Mouse (Mus musculus): Measurements from ENCODE around the gene Ccl19. TPM values are rescaled to one million over a fixed set of nuclear protein-coding genes. Genes with fewer than 3 reads are reported as not detected.
"Not testable (repeated sequence)": the region's sequence is repeated elsewhere in the genome, so short reads cannot be mapped to it uniquely, and the experiment has no call there.

The Ccl19 gene
- total RNA-seq (2012; rRNA removed) (not detected in 2 replicates), total RNA-seq (2014; rRNA removed) (not detected in 2 replicates), polyA plus RNA-seq (2012; ENCODE audit: insufficient read length, low read depth) (not detected in 2 replicates)

DNA sequence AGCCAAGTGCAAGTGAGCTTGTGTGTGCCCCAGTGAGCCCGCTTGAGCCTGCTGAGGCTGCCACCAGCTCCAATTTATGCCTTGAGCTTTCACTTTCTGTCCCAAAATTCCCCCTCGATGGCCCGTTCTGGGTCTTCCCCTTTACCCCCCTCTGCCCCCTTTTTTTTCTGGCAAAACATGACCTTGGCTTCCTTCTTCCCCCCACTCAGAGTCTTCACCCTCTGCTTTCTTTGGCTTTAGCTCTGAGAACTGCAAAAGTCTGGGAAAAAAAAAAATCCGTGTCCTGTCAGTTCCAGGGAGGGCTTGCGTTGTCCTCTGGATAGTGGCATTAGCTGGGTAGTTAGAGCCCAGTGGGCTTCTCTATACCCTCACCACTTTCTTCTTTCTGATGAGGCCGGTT, at the start of gene Ccl19:
TSS of gene Ccl19 (minus strand) at position 101 of the 400 bp plus-strand sequence.
- H3K4me3 ChIP-seq (replicated peaks in 1 of 3; ENCODE audit: low read depth in 2 of 3, low read length in 2 of 3, poor library complexity in 1 of 3); DNase-seq (ENCODE audit: extremely low read depth); H3K79me2 ChIP-seq (replicated peaks; ENCODE audit: control insufficient read depth, extremely low read depth, insufficient read depth, poor library complexity, severe bottlenecking); H3K4me1 ChIP-seq (ENCODE audit: control insufficient read depth in 1 of 2, insufficient read depth in 2 of 2); H3K27ac ChIP-seq (ENCODE audit: insufficient read depth, low read depth); dilution Hi-C loops (cut with MboI; ENCODE audit: extremely low pct_ligation_motif_present, extremely low pct_unique_long_range_greater_than_20kb, low sequenced_read_pairs); in situ Hi-C loops (cut with MboI; ENCODE audit: low pct_ligation_motif_present, low pct_unique_long_range_greater_than_20kb, low sequenced_read_pairs); H3K36me3 ChIP-seq (replicated peaks in 1 of 2; ENCODE audit: control insufficient read depth in 1 of 2, insufficient read depth in 1 of 2, low read length in 1 of 2); H3K4me2 ChIP-seq (ENCODE audit: insufficient read depth, low read depth, poor library complexity, severe bottlenecking); H3K9ac ChIP-seq (ENCODE audit: insufficient read depth, low read depth); H3K27me3 ChIP-seq (replicated peaks); H3K9me3 ChIP-seq (replicated peaks; ENCODE audit: low read length): not testable (repeated sequence)

GRCm38 (mm10) chr4:42773893-42774292, 17.5 kb upstream of the Ccl19 start, which contains the start of gene Ccl21a:
Gene Ccl21a (minus strand): TSS chr4:42773993.
- dilution Hi-C loops (cut with MboI; ENCODE audit: extremely low pct_ligation_motif_present, extremely low pct_unique_long_range_greater_than_20kb, low sequenced_read_pairs); in situ Hi-C loops (cut with MboI; ENCODE audit: low pct_ligation_motif_present, low pct_unique_long_range_greater_than_20kb, low sequenced_read_pairs); H3K9me3 ChIP-seq (replicated peaks; ENCODE audit: low read length): not testable (repeated sequence)

GRCm38 (mm10) chr4:42735245-42735644, 21.1 kb downstream of the Ccl19 start, which contains the start of gene 4930578G10Rik:
Gene 4930578G10Rik (plus strand): TSS chr4:42735545.
- DNase-seq (ENCODE audit: extremely low read depth); H3K4me3 ChIP-seq (replicated peaks in 1 of 3; ENCODE audit: low read depth in 2 of 3, low read length in 2 of 3, poor library complexity in 1 of 3); H3K4me1 ChIP-seq (ENCODE audit: control insufficient read depth in 1 of 2, insufficient read depth in 2 of 2); H3K9ac ChIP-seq (ENCODE audit: insufficient read depth, low read depth); H3K36me3 ChIP-seq (replicated peaks in 1 of 2; ENCODE audit: control insufficient read depth in 1 of 2, insufficient read depth in 1 of 2, low read length in 1 of 2); H3K27ac ChIP-seq (ENCODE audit: insufficient read depth, low read depth); H3K27me3 ChIP-seq (replicated peaks); H3K9me3 ChIP-seq (replicated peaks; ENCODE audit: low read length); H3K79me2 ChIP-seq (replicated peaks; ENCODE audit: control insufficient read depth, extremely low read depth, insufficient read depth, poor library complexity, severe bottlenecking); in situ Hi-C loops (cut with MboI; ENCODE audit: low pct_ligation_motif_present, low pct_unique_long_range_greater_than_20kb, low sequenced_read_pairs); dilution Hi-C loops (cut with MboI; ENCODE audit: extremely low pct_ligation_motif_present, extremely low pct_unique_long_range_greater_than_20kb, low sequenced_read_pairs); H3K4me2 ChIP-seq (ENCODE audit: insufficient read depth, low read depth, poor library complexity, severe bottlenecking): not testable (repeated sequence)

More at GRCm38 (mm10) chr4:42773893-42774292, 17.5 kb upstream of the Ccl19 start, which contains the start of gene Ccl21a:
- DNase-seq (ENCODE audit: extremely low read depth); H3K27ac ChIP-seq (ENCODE audit: insufficient read depth, low read depth); H3K9ac ChIP-seq (ENCODE audit: insufficient read depth, low read depth); H3K79me2 ChIP-seq (replicated peaks; ENCODE audit: control insufficient read depth, extremely low read depth, insufficient read depth, poor library complexity, severe bottlenecking); H3K36me3 ChIP-seq (replicated peaks in 1 of 2; ENCODE audit: control insufficient read depth in 1 of 2, insufficient read depth in 1 of 2, low read length in 1 of 2); H3K4me3 ChIP-seq (replicated peaks in 1 of 3; ENCODE audit: low read depth in 2 of 3, low read length in 2 of 3, poor library complexity in 1 of 3); H3K27me3 ChIP-seq (replicated peaks); H3K4me1 ChIP-seq (ENCODE audit: control insufficient read depth in 1 of 2, insufficient read depth in 2 of 2); H3K4me2 ChIP-seq (ENCODE audit: insufficient read depth, low read depth, poor library complexity, severe bottlenecking): not testable (repeated sequence)

Other genes with a start within 250 kb of the Ccl19 start
- gene Fam205a2, start 228.4 kb downstream of the Ccl19 start, total RNA-seq (2012; rRNA removed): not detected in 2 replicates
- not detected in 2 replicates for gene Fam205a2, start 228.4 kb downstream of the Ccl19 start, total RNA-seq (2014; rRNA removed)
- not detected in 2 replicates for gene Fam205a2, start 228.4 kb downstream of the Ccl19 start, polyA plus RNA-seq (2012; ENCODE audit: insufficient read length, low read depth)
- gene Gm10591, start 144.4 kb downstream of the Ccl19 start, total RNA-seq (2012; rRNA removed): not detected in 2 replicates
- not detected in 2 replicates for gene Gm10591, start 144.4 kb downstream of the Ccl19 start, total RNA-seq (2014; rRNA removed)
- gene Gm10591, start 144.4 kb downstream of the Ccl19 start, polyA plus RNA-seq (2012; ENCODE audit: insufficient read length, low read depth): not detected in 2 replicates
- not detected in 2 replicates for gene Gm2564, start 126.9 kb downstream of the Ccl19 start, total RNA-seq (2012; rRNA removed)
- gene Gm2564, start 126.9 kb downstream of the Ccl19 start, total RNA-seq (2014; rRNA removed): not detected in 2 replicates
- not detected in 2 replicates for gene Gm2564, start 126.9 kb downstream of the Ccl19 start, polyA plus RNA-seq (2012; ENCODE audit: insufficient read length, low read depth)
- gene Ccl27b, start 101.3 kb downstream of the Ccl19 start, total RNA-seq (2012; rRNA removed): not detected in 2 replicates
- gene Ccl27b, start 101.3 kb downstream of the Ccl19 start, total RNA-seq (2014; rRNA removed): not detected in 2 replicates
- not detected in 2 replicates for gene Ccl27b, start 101.3 kb downstream of the Ccl19 start, polyA plus RNA-seq (2012; ENCODE audit: insufficient read length, low read depth)
- gene Il11ra2, start 94.7 kb downstream of the Ccl19 start, total RNA-seq (2012; rRNA removed): not detected in 2 replicates
- not detected in 2 replicates for gene Il11ra2, start 94.7 kb downstream of the Ccl19 start, total RNA-seq (2014; rRNA removed)
- not detected in 2 replicates for gene Il11ra2, start 94.7 kb downstream of the Ccl19 start, polyA plus RNA-seq (2012; ENCODE audit: insufficient read length, low read depth)
- not detected in 2 replicates for gene 4930578G10Rik, start 21.0 kb downstream of the Ccl19 start, total RNA-seq (2012; rRNA removed)
- not detected in 2 replicates for gene 4930578G10Rik, start 21.0 kb downstream of the Ccl19 start, total RNA-seq (2014; rRNA removed)
- gene 4930578G10Rik, start 21.0 kb downstream of the Ccl19 start, polyA plus RNA-seq (2012; ENCODE audit: insufficient read length, low read depth): not detected in 2 replicates
- gene Ccl21a, start 17.4 kb upstream of the Ccl19 start, total RNA-seq (2012; rRNA removed): not detected in 2 replicates
- gene Ccl21a, start 17.4 kb upstream of the Ccl19 start, total RNA-seq (2014; rRNA removed): not detected in 2 replicates
- gene Ccl21a, start 17.4 kb upstream of the Ccl19 start, polyA plus RNA-seq (2012; ENCODE audit: insufficient read length, low read depth): not detected in 2 replicates
- not detected in 2 replicates for gene Fam205a1, start 97.3 kb upstream of the Ccl19 start, total RNA-seq (2012; rRNA removed)
- not detected in 2 replicates for gene Fam205a1, start 97.3 kb upstream of the Ccl19 start, total RNA-seq (2014; rRNA removed)
- not detected in 2 replicates for gene Fam205a1, start 97.3 kb upstream of the Ccl19 start, polyA plus RNA-seq (2012; ENCODE audit: insufficient read length, low read depth)
- gene Gm12394, start 100.2 kb upstream of the Ccl19 start, total RNA-seq (2012; rRNA removed): not detected in 2 replicates
- not detected in 2 replicates for gene Gm12394, start 100.2 kb upstream of the Ccl19 start, total RNA-seq (2014; rRNA removed)
- not detected in 2 replicates for gene Gm12394, start 100.2 kb upstream of the Ccl19 start, polyA plus RNA-seq (2012; ENCODE audit: insufficient read length, low read depth)
- not detected in 2 replicates for gene Fam205c, start 117.7 kb upstream of the Ccl19 start, total RNA-seq (2012; rRNA removed)
- not detected in 2 replicates for gene Fam205c, start 117.7 kb upstream of the Ccl19 start, total RNA-seq (2014; rRNA removed)
- gene Fam205c, start 117.7 kb upstream of the Ccl19 start, polyA plus RNA-seq (2012; ENCODE audit: insufficient read length, low read depth): not detected in 2 replicates
- not detected in 2 replicates for gene Phf24, start 160.1 kb upstream of the Ccl19 start, total RNA-seq (2012; rRNA removed)
- gene Phf24, start 160.1 kb upstream of the Ccl19 start, total RNA-seq (2014; rRNA removed): not detected in 2 replicates
- not detected in 2 replicates for gene Phf24, start 160.1 kb upstream of the Ccl19 start, polyA plus RNA-seq (2012; ENCODE audit: insufficient read length, low read depth)
- 2.7 and 3.2 TPM in 2 replicates for gene Dnajb5, start 193.2 kb upstream of the Ccl19 start, total RNA-seq (2012; rRNA removed)
- 1.9 and 2.2 TPM in 2 replicates for gene Dnajb5, start 193.2 kb upstream of the Ccl19 start, total RNA-seq (2014; rRNA removed)
- 3.9 and 4.2 TPM in 2 replicates for gene Dnajb5, start 193.2 kb upstream of the Ccl19 start, polyA plus RNA-seq (2012; ENCODE audit: insufficient read length, low read depth)
- 0.55 and 1.4 TPM in 2 replicates for gene 1700022I11Rik, start 213.0 kb upstream of the Ccl19 start, total RNA-seq (2012; rRNA removed)
- gene 1700022I11Rik, start 213.0 kb upstream of the Ccl19 start, total RNA-seq (2014; rRNA removed): not detected in 2 replicates
- 0.07 and 0.24 TPM in 2 replicates for gene 1700022I11Rik, start 213.0 kb upstream of the Ccl19 start, polyA plus RNA-seq (2012; ENCODE audit: insufficient read length, low read depth)
- 237 and 301 TPM in 2 replicates for gene Vcp, start 243.9 kb upstream of the Ccl19 start, total RNA-seq (2012; rRNA removed)
- gene Vcp, start 243.9 kb upstream of the Ccl19 start, total RNA-seq (2014; rRNA removed): 200 and 203 TPM in 2 replicates
- 462 and 463 TPM in 2 replicates for gene Vcp, start 243.9 kb upstream of the Ccl19 start, polyA plus RNA-seq (2012; ENCODE audit: insufficient read length, low read depth)

Measured in CH12.LX (cell line).